Mouse (Mus musculus): ENCODE data around the gene Prl2c2. TPM values are rescaled to one million over a fixed set of nuclear protein-coding genes. Genes with fewer than 3 reads are reported as not detected.
"Not testable (repeated sequence)": the region's sequence is repeated elsewhere in the genome, so short reads cannot be mapped to it uniquely, and the experiment has no call there.

Gene Prl2c2
- total RNA-seq (2015) (not detected in 2 replicates), total RNA-seq (2017) (not detected in 2 replicates)

GRCm38 (mm10) chr13:13005283-13005682, at the start of gene Prl2c2:
TSS of gene Prl2c2 (minus strand) at chr13:13005383.
- not testable (repeated sequence) for ATAC-seq (ENCODE audit: poor library complexity, severe bottlenecking)

- ATAC-seq (ENCODE audit: poor library complexity, severe bottlenecking) = not testable (repeated sequence)
Observed at GRCm38 (mm10) chr13:13025872-13026271, 20.7 kb upstream of the Prl2c2 start.

GRCm38 (mm10) chr13:13013993-13014549, 8.9 kb upstream of the Prl2c2 start:
- ATAC-seq (ENCODE audit: poor library complexity, severe bottlenecking) = not testable (repeated sequence)

Other genes starting within 250 kb of the Prl2c2 start
- gene Prl2c3, start 205.3 kb downstream of the Prl2c2 start, total RNA-seq (2015) = not detected in 2 replicates
- gene Prl2c3, start 205.3 kb downstream of the Prl2c2 start, total RNA-seq (2017) = not detected in 2 replicates
- gene Prl2c5, start 177.3 kb upstream of the Prl2c2 start, total RNA-seq (2015) = not detected in 2 replicates
- gene Prl2c5, start 177.3 kb upstream of the Prl2c2 start, total RNA-seq (2017) = not detected in 2 replicates